Mouse (Mus musculus) gastrocnemius, adult 8-10 months (tissue): ENCODE results near the gene Arrb1. TPM values are rescaled to one million over a fixed set of nuclear protein-coding genes. Genes with fewer than 3 reads are reported as not detected.

Source experiments
- DNase-seq, 2 experiments: peaks; one replicate each; pipeline ENCODE4 v3.0.0; 2022; ENCODE audit warnings: low spot score in 2 of 2
- total RNA-seq, 4 experiments: library from RNA; stranded (reverse); gene quantifications; 2 replicates each; pipeline ENCODE4 v1.2.4; 2022

Arrb1 gene
- total RNA-seq, 4 experiments from 2014 or later: 11.9 to 14.3 (median 12.7) TPM

DNA sequence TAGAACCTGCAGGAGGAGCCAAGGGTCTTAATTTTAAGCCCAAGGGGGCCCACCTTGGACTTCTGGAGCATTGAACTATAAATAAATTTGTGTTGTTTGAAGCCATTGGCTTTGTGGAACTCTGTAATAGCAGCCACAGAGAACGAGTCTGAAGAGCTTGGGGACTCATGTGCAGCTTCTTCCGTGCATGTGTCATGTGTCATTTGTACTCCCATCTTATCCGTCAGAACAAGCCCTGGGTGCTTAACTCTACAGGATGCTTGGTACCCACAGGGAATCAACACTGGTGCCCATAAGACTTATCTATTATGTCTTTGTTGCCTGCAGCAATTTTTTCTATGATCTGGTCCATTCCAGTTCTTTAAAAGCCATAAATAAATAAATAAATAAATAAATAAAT, 43.0 kb downstream of the Arrb1 start:
- DNase-seq: no peak

DNA sequence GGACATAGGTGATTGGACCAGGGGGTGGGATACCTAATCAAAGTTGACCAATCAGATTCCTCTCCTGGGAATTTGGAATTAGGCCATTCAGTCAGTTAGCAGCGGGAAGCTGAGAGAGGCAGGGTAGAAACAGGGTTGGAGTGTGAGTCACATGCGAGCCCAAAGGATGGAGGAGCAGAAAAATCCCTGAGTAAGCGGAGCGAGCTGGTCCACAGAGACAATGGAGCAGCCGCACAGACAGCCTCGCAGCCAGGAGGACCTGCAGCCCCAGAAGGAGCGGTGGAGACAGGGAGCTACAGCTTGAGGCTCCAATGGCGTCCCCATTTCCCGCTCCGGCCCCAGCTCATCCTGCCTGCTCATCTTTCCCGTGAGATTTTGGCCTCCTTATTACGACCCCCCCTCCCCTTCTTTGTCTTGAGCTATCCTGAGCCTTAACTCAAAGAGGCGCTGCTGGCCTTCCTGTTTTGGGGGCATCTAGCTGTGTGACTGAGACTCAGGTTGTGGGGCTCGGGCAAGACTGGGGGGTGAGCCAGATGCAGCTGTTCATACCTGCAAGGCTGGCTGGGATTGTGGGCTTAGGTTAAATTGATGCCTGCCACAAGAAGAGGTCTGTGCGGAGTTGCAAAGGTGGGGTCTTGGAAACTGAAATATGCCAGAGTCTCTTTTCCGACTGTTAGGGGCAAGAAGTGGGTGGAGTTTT, 44.4 kb downstream of the Arrb1 start:
- DNase-seq: no peak

DNA sequence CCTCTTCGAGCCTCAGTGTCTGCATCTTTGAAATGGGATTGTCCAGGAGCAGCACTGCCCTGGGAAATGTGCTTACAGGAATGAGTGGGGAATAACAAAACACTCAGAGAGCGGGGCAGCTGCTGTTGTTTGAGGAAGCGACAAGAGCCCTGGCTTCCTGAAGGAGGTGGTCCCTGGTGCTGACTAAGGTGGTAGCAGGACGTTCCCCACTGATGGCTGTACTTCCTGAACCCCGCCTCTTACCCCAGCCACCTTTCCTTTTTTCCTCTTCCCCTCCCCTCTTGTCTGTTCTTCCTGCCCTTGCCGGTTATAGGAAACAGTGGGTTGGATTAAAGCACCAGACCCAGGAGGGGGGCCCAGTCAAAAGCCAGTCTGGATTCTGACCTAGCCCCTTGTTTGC, 45.0 kb downstream of the Arrb1 start:
- no peak for DNase-seq

DNA sequence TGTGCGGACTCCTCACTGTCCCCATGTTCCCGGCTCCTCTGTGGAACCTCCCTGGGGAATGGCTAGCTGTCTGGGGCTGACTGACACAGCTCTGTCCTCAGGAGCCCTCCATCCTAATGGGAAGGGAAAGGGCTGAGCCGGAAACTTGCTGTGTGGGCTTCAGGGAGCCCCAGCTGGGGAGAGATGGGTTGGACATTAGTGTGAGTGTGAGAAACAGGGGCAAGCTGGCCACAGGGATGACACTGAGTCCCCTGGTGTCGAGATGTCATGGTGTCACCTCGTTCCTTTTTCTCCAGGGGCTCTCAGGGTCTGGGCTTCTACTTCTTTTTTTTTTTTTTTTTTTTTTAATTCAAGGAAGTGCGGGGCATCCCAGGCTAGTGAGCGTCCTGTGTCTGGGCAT, 47.0 kb downstream of the Arrb1 start:
- no peak for DNase-seq

DNA sequence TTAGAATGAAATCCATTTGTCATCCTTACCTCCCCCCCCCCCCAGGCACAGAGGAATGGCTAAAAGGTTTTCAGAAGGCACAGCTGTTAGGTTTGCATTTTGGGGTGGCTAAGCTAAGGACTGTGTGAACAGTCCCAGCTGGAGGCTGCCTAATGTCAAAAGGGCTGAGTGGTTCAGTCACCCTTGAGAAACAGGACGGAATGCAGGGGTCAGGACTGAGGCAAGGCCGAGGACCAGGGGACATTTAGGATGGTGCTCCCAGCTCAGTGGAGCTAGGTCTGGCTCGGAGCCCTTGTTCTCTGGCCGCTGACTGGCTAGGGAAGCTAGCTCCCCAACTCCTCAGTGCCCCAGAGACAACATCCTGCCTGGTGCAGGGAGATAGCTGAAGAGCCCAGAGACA, 47.6 kb downstream of the Arrb1 start:
- no peak for DNase-seq

DNA sequence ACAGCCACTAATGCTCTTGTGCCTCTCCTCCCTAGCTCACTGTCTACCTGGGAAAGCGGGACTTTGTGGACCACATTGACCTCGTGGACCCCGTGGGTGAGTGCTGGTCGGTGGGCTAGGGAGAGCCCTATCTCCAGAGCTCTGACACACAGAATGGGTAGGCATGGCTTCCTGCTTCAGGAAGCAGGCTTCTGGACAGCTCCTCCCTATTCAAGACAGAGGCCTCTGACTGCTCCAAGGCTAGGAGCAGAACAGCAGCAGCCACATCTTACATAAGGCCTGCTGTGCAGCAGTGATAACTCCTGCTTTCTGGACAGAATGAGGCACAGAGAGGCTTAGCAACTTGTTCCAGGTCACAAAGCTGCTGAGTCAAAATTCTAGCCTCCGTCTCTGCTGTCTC, 48.4 kb downstream of the Arrb1 start:
- no peak for DNase-seq

DNA sequence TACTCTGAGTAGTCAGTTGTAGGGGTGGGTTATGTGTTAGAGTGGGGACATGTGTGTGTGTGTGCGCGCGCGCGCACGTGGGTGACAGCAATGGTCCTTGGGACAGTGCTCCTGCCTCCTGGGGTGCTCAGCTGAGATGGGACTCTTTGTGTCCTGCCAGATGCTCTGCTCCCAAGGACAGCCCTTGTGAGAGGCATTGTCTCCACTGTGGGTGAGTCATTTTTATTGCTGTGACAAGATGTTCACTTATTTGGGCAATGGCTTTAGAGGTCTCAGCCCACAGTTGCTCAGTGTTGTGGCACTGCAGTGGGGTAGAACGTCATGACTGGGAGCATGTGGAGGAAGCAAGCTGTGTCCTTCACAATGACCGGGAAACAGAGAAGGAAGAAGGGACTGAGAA, 50.7 kb downstream of the Arrb1 start:
- DNase-seq: no peak

DNA sequence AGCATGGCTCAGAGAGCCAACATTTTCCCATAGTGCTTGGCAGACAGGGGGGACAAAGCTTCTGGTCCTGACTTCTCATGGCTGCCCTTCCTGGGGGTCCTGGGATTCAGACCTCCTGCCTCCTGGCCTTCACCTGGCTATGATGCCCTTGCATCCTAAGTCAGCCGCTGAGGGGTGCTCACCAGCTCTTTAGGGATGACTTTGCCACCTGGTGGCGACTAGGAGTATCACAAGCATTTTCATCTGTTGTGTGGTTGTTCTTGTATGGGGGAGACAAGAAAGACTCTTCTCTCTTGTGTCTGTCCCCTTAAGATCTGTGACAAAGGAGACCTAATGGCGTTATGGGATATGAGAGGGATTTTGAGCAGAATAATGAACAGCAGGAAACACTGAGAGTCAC, 54.8 kb downstream of the Arrb1 start:
- peak; percentile 24 to 42 for DNase-seq

DNA sequence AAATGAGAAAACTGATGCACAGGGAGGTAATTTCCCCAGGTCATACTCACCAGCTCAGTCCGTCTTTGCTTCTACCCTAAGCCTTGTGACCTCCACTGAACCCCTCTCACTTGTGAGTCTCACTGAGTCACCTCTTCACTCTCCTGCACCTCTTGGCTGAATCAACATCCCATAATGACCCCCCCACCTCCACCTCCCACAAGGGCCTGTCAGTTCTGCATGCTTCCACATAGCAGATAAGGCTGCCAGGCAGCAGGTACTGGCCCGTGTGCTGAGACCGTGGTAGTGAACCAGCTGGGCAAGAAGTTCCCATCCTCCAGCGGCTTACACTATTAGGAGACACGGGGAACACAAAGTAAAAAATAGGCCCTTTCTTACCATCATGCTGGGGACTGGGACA, 55.4 kb downstream of the Arrb1 start:
- DNase-seq: no peak

DNA sequence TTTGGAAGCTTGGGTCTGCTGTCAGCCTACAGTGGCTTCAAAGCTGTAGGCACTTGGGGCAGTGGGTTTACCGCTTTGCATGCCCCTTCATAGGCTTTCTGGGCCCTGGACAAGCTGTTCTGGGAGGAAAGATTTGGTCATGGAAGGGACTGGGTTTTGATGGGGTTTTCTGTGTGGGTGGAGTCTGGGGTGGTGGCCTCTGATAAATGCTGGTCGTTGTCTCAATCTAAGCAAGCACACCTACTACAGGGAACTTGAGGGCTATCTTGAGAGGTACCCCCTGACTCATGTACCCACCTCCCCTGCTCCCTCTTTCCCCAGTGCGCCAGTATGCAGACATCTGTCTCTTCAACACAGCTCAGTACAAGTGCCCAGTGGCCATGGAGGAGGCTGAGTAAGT, 57.4 kb downstream of the Arrb1 start:
- DNase-seq: no peak

DNA sequence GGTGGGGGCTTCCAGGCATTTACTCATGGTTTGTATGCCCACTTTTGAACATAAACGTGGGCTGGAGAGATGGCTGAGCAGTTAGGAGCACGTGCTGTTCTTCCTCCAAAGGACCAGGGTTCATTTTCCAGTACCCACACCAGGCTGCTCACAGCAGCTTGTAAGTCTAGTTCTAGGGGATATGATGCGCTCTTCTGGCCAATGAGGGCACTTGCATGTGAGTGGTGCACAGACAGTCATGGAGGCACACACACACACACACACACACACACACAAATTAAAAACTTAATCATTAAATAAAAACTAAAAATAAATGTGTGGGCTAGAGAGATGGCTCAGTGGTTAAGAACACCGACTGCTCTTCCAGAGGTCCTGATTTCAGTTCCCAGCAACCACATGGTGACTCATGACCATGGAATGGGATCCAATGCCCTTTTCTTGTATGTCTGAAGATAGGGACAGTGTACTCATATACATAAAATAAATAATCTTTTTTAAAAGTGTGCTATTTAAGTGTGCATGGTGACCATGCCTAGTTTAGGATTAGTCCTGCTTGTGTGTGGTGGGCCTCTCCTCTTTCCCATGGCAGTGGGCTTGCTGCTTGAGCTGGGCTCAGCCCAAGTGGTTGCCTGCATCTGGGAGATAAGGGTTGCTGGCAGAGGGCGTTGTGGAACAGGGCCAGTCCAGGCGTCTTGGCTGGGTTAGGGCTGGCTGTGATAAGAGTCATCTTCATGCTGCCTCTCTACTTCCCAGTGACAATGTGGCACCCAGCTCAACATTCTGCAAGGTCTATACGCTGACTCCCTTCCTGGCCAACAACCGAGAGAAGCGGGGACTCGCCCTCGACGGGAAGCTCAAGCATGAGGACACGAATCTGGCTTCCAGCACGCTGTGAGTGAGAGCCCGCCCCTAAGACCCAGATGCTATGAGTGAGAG, 58.9 kb downstream of the Arrb1 start:
- no peak for DNase-seq

DNA sequence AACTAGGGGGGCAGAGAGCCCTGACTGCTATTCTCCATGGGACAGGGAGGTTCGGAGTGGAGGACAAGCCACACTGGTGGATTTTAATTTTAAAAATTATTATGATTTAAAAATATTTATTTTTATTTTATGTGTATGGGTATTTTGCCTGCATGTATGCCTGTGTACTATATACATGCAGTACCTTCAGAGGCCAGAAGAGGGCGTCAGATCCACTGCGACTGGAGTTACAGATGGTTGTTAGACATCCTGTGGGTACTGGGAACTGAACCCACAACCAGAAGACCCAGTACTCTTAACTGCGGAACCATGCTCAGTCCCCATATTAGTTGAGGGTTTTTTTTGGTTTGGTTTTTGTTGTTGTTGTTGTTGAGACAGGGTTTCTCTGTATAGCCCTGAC, 63.5 kb downstream of the Arrb1 start:
- DNase-seq: no peak

DNA sequence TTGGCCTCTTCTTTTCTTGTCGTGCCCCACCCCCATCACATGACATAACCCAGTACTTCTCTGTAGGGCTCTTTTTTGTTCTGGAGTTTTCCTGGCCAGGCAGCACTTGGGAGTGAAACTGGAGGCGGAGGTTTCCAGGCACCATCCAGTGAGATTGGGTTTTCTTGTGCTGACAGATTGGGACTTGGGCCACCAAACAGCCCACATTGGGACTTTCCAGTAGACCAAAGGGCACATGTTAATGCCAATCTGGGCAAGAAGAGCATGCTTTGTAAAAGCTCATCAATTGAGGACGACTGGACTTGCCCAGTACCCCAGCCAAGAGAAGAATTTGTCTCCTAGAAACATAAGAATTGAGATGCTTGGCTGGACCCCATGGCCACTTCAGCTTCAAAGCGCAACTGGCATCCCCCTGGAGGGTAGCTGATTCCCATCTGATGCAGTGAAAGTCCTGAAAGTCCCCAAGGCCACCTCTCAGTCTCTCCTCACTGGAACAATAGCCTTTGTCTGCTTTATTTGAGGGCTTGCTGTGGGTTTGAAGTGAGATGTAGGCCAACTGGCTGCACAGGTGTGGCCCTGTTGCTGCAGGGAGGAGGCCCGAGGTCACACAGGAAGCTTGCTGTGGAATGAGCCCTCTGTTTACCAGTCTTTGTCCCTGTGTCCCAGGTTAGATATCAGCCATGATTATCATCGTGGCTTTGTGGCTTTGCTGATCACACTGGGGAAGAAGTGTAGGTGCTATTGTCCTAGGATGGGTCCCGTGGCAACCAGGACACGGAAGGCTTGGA, 68.8 kb downstream of the Arrb1 start:
- DNase-seq: no peak

DNA sequence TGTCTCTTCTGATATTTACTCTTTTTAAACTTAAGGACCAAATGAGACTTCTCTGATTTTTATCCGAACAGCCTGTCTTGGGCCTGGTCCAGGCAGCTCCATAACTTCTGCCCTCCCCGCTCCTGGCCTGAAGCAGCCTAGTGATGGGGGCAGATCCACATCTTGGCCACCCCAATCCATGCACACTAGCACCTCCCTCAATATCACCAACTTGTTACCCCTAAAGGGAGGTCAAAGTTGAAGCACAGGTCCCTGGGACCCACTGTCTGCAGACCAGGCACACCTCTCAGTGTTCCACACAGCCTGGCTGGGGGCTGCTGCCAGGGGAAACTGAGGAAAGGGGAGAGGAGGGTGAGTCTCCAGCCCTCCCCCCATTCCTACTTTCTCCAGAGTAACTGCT, 69.8 kb downstream of the Arrb1 start:
- no peak for DNase-seq

DNA sequence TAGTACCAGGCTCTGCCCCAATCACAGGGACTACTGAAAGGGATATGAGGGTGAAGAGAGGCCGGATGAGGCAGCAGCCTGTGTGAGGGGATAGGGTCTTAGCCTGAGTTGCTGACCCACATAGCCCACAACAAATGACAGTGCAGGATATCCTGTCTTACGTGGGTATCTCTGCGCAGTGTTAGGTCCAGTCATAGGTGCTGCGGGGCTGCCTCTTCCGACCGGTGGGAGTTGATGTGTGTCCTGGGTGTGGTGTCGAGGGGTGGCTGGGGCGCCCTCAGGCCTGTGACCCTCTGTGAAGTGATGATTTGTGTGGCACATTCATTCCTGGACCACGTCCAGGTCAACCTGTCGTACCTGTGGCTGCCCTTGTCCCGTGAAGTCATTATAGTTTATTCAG, 71.0 kb downstream of the Arrb1 start:
- DNase-seq: no peak

DNA sequence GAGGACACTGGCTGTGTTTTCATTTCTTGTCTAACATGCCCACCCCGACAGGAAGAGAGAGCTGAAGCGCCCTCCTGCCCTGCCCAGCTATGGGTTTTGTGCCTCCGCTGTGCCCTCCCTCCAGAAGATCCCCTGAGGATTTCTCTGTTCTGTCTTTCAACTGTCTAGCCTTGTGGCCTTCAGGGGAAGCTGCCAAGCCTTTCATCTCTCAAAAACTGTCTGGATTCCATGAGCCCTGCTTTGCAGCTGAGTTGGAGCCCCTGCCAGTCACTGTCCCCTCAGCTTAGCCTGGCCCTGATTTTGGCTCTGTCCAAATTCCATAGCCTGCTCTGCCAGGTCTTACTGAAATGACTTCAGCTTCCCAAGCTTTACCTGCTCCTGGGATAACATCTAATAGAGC, 71.5 kb downstream of the Arrb1 start:
- no peak for DNase-seq

DNA sequence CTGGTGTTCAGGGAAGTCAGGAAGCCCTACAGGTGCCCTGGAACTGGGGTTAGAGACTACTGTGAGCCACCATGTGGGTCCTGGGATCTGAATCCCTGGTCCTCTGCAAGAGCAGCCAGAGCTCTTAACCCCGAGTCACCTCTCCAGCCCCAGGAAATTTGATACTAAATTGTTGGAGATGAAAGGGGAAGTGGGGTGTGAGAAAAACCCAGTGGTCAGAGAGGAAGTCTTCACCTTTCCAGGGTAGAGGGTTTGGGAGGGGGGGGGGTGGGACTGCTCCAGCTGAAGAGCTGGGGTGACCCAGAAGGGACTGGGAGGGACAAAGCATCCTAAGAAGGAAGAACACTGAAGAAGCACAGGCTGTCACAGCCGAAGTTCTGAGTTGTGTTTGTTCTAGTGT, 72.4 kb downstream of the Arrb1 start:
- no peak for DNase-seq

DNA sequence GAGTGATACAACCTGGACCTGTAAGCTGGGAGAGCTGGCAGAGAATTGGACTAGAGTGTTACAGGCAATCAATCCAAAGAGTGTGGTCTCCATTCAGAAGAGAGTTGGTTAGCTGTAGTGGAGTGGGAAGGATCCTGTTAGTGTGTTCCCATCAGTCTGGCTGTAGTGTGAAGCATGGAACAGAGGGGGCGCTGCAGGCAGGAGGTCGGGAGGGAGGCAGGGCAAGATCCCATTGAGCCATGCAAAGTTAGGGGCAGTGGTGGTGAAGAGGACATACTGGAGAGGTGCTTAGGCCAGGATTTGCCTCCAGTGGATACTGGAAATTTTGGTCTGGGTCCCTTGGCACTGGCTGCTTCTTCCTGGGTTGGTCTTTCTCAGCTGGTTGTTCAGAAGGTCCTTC, 83.0 kb downstream of the Arrb1 start:
- DNase-seq: no peak

DNA sequence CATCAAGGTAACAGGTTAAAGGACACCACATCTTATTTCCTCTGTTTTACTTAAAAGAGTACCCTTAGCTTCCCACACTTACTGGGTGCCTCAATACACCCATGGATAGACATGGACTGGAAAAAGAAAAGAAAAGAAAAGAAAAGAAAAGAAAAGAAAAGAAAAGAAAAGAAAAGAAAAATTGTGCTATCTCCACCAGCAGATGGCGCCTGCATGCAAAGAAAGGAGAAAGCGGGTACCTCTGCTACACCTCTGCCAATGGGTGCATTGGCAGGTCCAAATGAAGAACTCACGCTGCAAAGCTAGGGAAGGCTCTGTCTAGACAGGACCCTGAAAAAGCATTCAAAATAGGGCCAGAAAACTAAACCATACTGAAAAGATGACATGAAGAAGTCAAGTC, 83.6 kb downstream of the Arrb1 start:
- DNase-seq: no peak

DNA sequence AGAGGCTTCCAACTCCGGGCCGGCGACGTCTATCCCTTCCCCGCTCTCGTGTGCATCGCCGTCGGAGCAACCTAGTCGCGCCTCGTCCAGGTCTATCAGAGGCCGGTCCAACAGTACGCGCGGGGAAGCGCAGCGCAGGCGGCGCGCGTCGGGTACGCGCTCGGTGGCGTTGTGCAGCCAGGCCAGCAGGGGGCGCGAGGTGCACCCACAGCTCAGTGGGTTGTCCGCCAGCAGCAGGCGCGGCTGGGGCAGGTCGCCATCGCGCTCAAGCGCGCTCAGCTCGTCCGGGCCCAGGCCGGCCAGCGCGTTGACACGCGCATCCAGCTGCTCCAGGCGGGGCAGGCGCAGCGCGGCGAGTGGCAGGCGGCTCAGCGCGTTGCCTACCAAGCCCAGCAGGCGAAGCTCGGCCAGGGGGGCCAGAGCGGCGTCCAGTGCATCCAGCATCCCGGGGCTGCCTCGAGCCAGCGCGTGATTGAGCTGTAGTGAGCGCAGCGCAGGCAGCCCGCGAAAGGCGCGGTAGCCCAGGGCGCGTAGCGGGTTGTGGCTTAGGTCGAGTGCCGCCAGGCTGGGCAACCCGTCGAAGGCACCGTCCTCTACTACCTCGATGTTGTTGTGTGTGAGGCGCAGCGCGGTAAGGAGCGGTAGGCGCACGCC, 90.6 kb downstream of the Arrb1 start:
- peak; percentile 88 to 95 for DNase-seq
